Mouse (Mus musculus) mouse trophoblast stem cell (cell line): ENCODE measurements around the gene Tspan14.

Experiments used
- in situ Hi-C, 2 experiments: fragments of 300-500 bp; cut with MseI, MboI; formaldehyde crosslinking; loops; 2 replicates in 1 of 2; 3 replicates in 1 of 2; pipeline ENCODE4 v1.15.1; 2025

The Tspan14 gene

GRCm38 (mm10) chr14:40966392-40966861, at the start of gene Tspan14:
Gene Tspan14 (minus strand): TSS chr14:40966807.
- in situ Hi-C loops: no loop called here

GRCm38 (mm10) chr14:41014701-41015240, 48.2 kb upstream of the Tspan14 start:
- in situ Hi-C loops: no loop called here

GRCm38 (mm10) chr14:41013630-41014613, 47.3 kb upstream of the Tspan14 start, which contains the start of gene Fam213a:
Gene Fam213a (minus strand): TSS chr14:41013788.
- in situ Hi-C loops: no loop called here

GRCm38 (mm10) chr14:41013143-41013542, 46.5 kb upstream of the Tspan14 start:
- in situ Hi-C loops: no loop called here

- in situ Hi-C loops: no loop called here
Observed at GRCm38 (mm10) chr14:41011916-41012315, 45.3 kb upstream of the Tspan14 start.

GRCm38 (mm10) chr14:41008138-41008537, 41.5 kb upstream of the Tspan14 start:
- in situ Hi-C loops: no loop called here

GRCm38 (mm10) chr14:41007641-41008040, 41.0 kb upstream of the Tspan14 start:
- in situ Hi-C loops: no loop called here

GRCm38 (mm10) chr14:41006899-41007298, 40.3 kb upstream of the Tspan14 start:
- in situ Hi-C loops: no loop called here

GRCm38 (mm10) chr14:41006263-41006662, 39.7 kb upstream of the Tspan14 start:
- in situ Hi-C loops: no loop called here

- in situ Hi-C loops: no loop called here
Observed at GRCm38 (mm10) chr14:41005716-41006115, 39.1 kb upstream of the Tspan14 start.

GRCm38 (mm10) chr14:41004201-41005141, 37.9 kb upstream of the Tspan14 start:
- in situ Hi-C loops: no loop called here

- in situ Hi-C loops: no loop called here
Observed at GRCm38 (mm10) chr14:41001576-41001975, 35.0 kb upstream of the Tspan14 start.

GRCm38 (mm10) chr14:41000801-41001200, 34.2 kb upstream of the Tspan14 start:
- in situ Hi-C loops: no loop called here

GRCm38 (mm10) chr14:40999904-41000645, 33.5 kb upstream of the Tspan14 start:
- in situ Hi-C loops: no loop called here

- in situ Hi-C loops: no loop called here
Observed at GRCm38 (mm10) chr14:40996171-40996570, 29.6 kb upstream of the Tspan14 start.

GRCm38 (mm10) chr14:40992464-40992863, 25.9 kb upstream of the Tspan14 start:
- in situ Hi-C loops: no loop called here

GRCm38 (mm10) chr14:40988780-40989179, 22.2 kb upstream of the Tspan14 start:
- in situ Hi-C loops: no loop called here

- in situ Hi-C loops: no loop called here
Observed at GRCm38 (mm10) chr14:40987184-40987583, 20.6 kb upstream of the Tspan14 start.

- in situ Hi-C loops: no loop called here
Observed at GRCm38 (mm10) chr14:40985635-40986034, 19.0 kb upstream of the Tspan14 start.

GRCm38 (mm10) chr14:40979723-40980122, 13.1 kb upstream of the Tspan14 start:
- in situ Hi-C loops: loop anchor here (5.0 to 10.0 kb wide), 3 partner anchors 48 to 65 kb away; no protein-coding TSS in a partner anchor

GRCm38 (mm10) chr14:40979002-40979401, 12.4 kb upstream of the Tspan14 start:
- in situ Hi-C loops: loop anchor here in 1 of 2 experiments (5.0 to 10.0 kb wide), 2 partner anchors 53 to 64 kb away; no protein-coding TSS in a partner anchor
